Mouse (Mus musculus) lung, embryonic 16.5 days (tissue): ENCODE data around the gene Angptl4. TPM values are rescaled to one million over a fixed set of nuclear protein-coding genes. Genes with fewer than 3 reads are reported as not detected.

Experiments used
- ATAC-seq: fragments of 200-750 bp; cut with Nextera tagmentation; 2 replicates; pipeline ENCODE4 v1.8.0; 2017; ENCODE audit warnings: low read depth, mild to moderate bottlenecking, moderate library complexity
- H3K27ac ChIP-seq: fragments of 300-500 bp; sonication (generic); 2 replicates; pipeline ENCODE4 v1.5.1; 2014; ENCODE audit warnings: mild to moderate bottlenecking, control low read depth, low read length
- H3K27me3 ChIP-seq: fragments of 300-500 bp; sonication (generic); 2 replicates; pipeline ENCODE4 v1.6.1; 2014; ENCODE audit warnings: low read depth, low read length, mixed read lengths; ENCODE audit not compliant: control insufficient read depth, insufficient read depth
- H3K36me3 ChIP-seq: fragments of 300-500 bp; sonication (generic); 2 replicates; pipeline ENCODE4 v1.6.1; 2014; ENCODE audit warnings: low read length; ENCODE audit not compliant: control insufficient read depth, insufficient read depth
- H3K4me1 ChIP-seq: fragments of 300-500 bp; sonication (generic); replicated peaks from 2 replicates; pipeline ENCODE4 v1.6.1; 2014; ENCODE audit warnings: low read length, mixed read lengths; ENCODE audit not compliant: control insufficient read depth, insufficient read depth
- H3K4me2 ChIP-seq: fragments of 300-500 bp; sonication (generic); 2 replicates; pipeline ENCODE4 v1.6.1; 2014; ENCODE audit warnings: low read depth, low read length, control low read depth
- H3K4me3 ChIP-seq: fragments of 300-500 bp; sonication (generic); 2 replicates; pipeline ENCODE4 v1.5.1; 2014; ENCODE audit warnings: mild to moderate bottlenecking, low read length, control low read depth
- H3K9ac ChIP-seq: fragments of 300-500 bp; sonication (generic); 2 replicates; pipeline ENCODE4 v1.6.1; 2014; ENCODE audit warnings: low read length, control low read depth
- H3K9me3 ChIP-seq: fragments of 300-500 bp; sonication (generic); 2 replicates; pipeline ENCODE4 v1.6.1; 2016; ENCODE audit warnings: low read length; ENCODE audit not compliant: control insufficient read depth
- WGBS: fragments of 180-500 bp; shearing (Covaris S2); extraction: QIAGEN DNeasy Blood & Tissue Kit; methylation state at CpG from one replicate; pipeline ENCODE4 v1.1.7; 2014; 5-methylcytosine and 5-hydroxymethylcytosine counted together
- polyA plus RNA-seq: library from polyadenylated mRNA; unstranded; fragments of >200 nt; fragmentation: Nextera tagmentation; extraction: Ambion mirVana; gene quantifications from 2 replicates; pipeline ENCODE4 v1.2.1, GENCODE M21; 2015

The Angptl4 gene
- polyA plus RNA-seq, 1 experiment from 2014 or later = 46.1 TPM

DNA sequence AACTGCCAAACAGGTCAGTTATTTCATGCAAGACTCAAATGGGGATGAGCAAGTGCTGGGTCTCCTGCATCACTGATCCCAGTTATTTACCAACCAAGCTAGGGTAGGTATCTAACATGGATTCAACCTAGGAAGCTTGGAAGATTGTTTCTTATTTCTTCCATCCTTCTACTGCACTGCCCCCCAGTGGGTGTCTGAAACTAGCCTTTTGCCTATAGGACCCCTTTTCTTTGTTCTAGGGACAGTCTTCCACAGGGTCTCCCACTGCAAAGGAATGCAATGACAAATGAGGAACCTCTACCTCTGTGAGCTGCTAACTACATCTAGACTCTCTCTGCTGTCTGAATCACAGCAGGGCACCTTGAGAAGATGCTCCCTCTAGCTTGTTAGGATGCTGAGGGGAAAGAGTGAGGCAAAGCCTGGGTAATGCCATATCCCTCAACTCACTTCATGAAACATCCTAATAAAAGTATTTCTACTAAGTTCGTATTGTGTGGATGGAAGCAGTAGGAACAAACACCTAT is 40.9 kb upstream of the Angptl4 start:
- H3K27ac ChIP-seq = no peak overlapping the region
- peaks cover 37% of the 10 kb centered on the region for H3K36me3 ChIP-seq
- no peak overlapping the region for H3K4me2 ChIP-seq
- H3K4me3 ChIP-seq = no peak overlapping the region
- no peaks in the 10 kb centered on the region for H3K9me3 ChIP-seq
- WGBS = 61% methylated on average over 1 of the region's 1 CpGs
- H3K4me1 ChIP-seq = peaks cover 27% of the 10 kb centered on the region
- no peaks in the 10 kb centered on the region for H3K27me3 ChIP-seq
- no peak overlapping the region for H3K9ac ChIP-seq
- ATAC-seq = no peak

- Histone ChIP-seq H3K4me2 (peak overlapping the region; percentile 84), H3K9me3 (no peaks in the 10 kb centered on the region), H3K36me3 (peaks cover 37% of the 10 kb centered on the region), H3K27ac (peak overlapping the region; percentile 82), H3K4me3 (peak overlapping the region; percentile 59), H3K4me1 (peaks cover 25% of the 10 kb centered on the region), H3K9ac (peak overlapping the region; percentile 78), H3K27me3 (no peaks in the 10 kb centered on the region)
- ATAC-seq = no peak
- WGBS = 16% methylated on average over 33 of the region's 33 CpGs
These were observed 36.5 kb upstream of the Angptl4 start for GRCm38 (mm10) chr17:33817969-33818643.

GRCm38 (mm10) chr17:33817184-33817968 is 35.7 kb upstream of the Angptl4 start:
- Histone ChIP-seq H3K4me3 (peak overlapping the region; percentile 59), H3K4me2 (peak overlapping the region; percentile 84), H3K27me3 (no peaks in the 10 kb centered on the region), H3K4me1 (peaks cover 19% of the 10 kb centered on the region), H3K27ac (peak overlapping the region; percentile 93), H3K36me3 (peaks cover 32% of the 10 kb centered on the region), H3K9ac (peak overlapping the region; percentile 80), H3K9me3 (no peaks in the 10 kb centered on the region)
- WGBS = under 1% methylated on average over 81 of the region's 89 CpGs
- peak; percentile 97 for ATAC-seq

GRCm38 (mm10) chr17:33816612-33817011 is 35.0 kb upstream of the Angptl4 start:
- H3K9ac ChIP-seq = peak overlapping the region; percentile 80
- no peaks in the 10 kb centered on the region for H3K9me3 ChIP-seq
- H3K4me3 ChIP-seq = peak overlapping the region; percentile 59
- H3K4me1 ChIP-seq = peaks cover 24% of the 10 kb centered on the region
- peaks cover 25% of the 10 kb centered on the region for H3K36me3 ChIP-seq
- peak overlapping the region; percentile 93 for H3K27ac ChIP-seq
- peak overlapping the region; percentile 84 for H3K4me2 ChIP-seq
- ATAC-seq = no peak
- no peaks in the 10 kb centered on the region for H3K27me3 ChIP-seq
- 28% methylated on average over 5 of the region's 5 CpGs for WGBS

GRCm38 (mm10) chr17:33815399-33815798 is 33.8 kb upstream of the Angptl4 start:
- Histone ChIP-seq H3K27ac (no peak overlapping the region), H3K36me3 (peaks cover 13% of the 10 kb centered on the region), H3K4me3 (no peak overlapping the region), H3K4me2 (no peak overlapping the region), H3K27me3 (no peaks in the 10 kb centered on the region), H3K4me1 (peaks cover 26% of the 10 kb centered on the region), H3K9ac (no peak overlapping the region), H3K9me3 (no peaks in the 10 kb centered on the region)
- WGBS = 81% methylated on average over 6 of the region's 6 CpGs
- ATAC-seq = no peak

DNA sequence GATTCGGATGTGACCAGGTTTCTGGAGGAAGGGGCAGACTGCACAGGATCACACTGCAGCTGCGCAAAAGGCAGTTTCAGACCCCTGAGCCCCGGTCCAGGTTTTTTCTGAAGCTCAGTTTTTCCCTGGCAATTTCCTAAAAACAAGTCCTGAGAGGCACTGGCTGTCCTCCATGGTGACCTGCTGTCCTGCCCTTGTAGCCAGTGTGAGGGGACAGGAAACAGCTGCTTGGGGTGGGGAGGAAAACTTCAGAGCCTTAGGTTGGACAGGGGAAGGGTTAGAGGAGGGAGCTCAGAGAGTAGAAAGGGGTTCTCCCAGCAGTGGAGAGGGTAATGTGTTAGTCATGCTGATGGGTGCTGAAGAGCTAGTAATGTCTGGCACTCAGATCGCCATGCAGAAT is 31.4 kb upstream of the Angptl4 start:
- H3K27ac ChIP-seq = peak overlapping the region; percentile 70
- H3K4me3 ChIP-seq = peak overlapping the region; percentile 21
- H3K9ac ChIP-seq = peak overlapping the region; percentile 40; the same call in 1 of the 2 replicates
- ATAC-seq = peak; percentile 23; the same call in 1 of the 2 replicates
- peaks cover 22% of the 10 kb centered on the region for H3K4me1 ChIP-seq
- H3K9me3 ChIP-seq = no peaks in the 10 kb centered on the region
- WGBS = 28% methylated on average over 4 of the region's 4 CpGs
- H3K4me2 ChIP-seq = peak overlapping the region; percentile 94
- H3K27me3 ChIP-seq = no peaks in the 10 kb centered on the region
- no peaks in the 10 kb centered on the region for H3K36me3 ChIP-seq

DNA sequence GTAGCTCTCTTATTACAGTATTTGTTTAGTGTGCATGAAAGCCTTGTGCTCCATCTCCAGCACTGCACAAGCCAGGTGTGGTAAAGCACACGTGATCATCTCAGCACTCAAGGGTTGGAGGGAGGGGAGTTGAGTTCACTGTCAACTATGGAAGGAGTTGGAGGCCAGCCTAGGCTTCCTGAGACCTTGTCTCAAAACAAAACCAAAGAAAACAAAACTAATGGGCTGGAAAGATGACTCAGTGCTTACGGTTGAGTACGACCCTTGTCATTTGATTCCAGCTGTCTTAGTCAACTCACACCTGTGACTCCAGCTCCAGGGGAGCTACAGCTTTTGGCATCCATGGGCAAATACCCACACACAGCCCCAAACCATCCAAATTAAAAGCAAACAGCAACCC is 30.8 kb upstream of the Angptl4 start:
- no peaks in the 10 kb centered on the region for H3K27me3 ChIP-seq
- no peak for ATAC-seq
- no peaks in the 10 kb centered on the region for H3K36me3 ChIP-seq
- peak overlapping the region; percentile 21 for H3K4me3 ChIP-seq
- H3K9me3 ChIP-seq = no peaks in the 10 kb centered on the region
- H3K4me1 ChIP-seq = peaks cover 19% of the 10 kb centered on the region
- peak overlapping the region; percentile 94 for H3K4me2 ChIP-seq
- WGBS = 6% methylated on average over 3 of the region's 3 CpGs
- H3K9ac ChIP-seq = peak overlapping the region; percentile 40; the same call in 1 of the 2 replicates
- H3K27ac ChIP-seq = peak overlapping the region; percentile 70

DNA sequence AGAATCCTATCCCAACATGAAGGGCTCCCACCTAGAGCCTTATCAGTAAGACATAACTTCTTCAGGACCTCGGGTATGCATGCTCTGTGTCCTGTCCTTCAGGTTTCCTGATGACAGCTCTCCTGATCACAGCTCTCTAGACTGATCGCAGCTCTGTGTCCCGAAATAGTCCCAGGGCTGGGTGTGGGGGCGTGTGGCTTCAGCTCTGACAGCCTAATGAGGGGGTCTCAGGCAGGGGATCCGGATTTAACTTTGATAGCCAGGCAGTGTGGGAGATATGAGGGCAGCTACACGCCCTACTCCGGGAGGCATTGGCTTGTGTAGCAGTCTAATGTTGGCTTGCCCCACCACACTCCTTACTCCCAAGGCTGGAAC is 29.5 kb upstream of the Angptl4 start:
- Histone ChIP-seq H3K9ac (peak overlapping the region; percentile 77), H3K9me3 (no peaks in the 10 kb centered on the region), H3K36me3 (no peaks in the 10 kb centered on the region), H3K27ac (peak overlapping the region; percentile 69), H3K4me2 (peak overlapping the region; percentile 94), H3K4me3 (peak overlapping the region; percentile 76), H3K4me1 (peaks cover 12% of the 10 kb centered on the region), H3K27me3 (no peaks in the 10 kb centered on the region)
- ATAC-seq = peak; percentile 1; the same call in 1 of the 2 replicates
- 6% methylated on average over 7 of the region's 7 CpGs for whole genome bisulfite sequencing
